9 mouse cellular contexts compared by ENCODE assay signal in genomic region chr5:142327261-142327660, GRCm38 (mm10).
DNase-seq lines count a peak whose midpoint lies in the region; ATAC-seq and TF ChIP-seq lines count a peak whose summit lies in the region.
"Had no signal": no experiment of that assay in that cellular context is flagged by ENCODE, and none has a peak within 500 bp of the region (broad histone marks: within the 10 kb centered on the region; RNA-seq: fewer than 3 reads in every experiment).

No protein-coding gene starts in this region.

- no peaks in the 10 kb centered on the region for H3K36me3 ChIP-seq in hindbrain, embryonic 14.5 days (replicated peaks; ENCODE audit: control insufficient read depth, insufficient read depth)
- no peaks in the 10 kb centered on the region for H3K36me3 ChIP-seq in hindbrain, embryonic 12.5 days
- H3K36me3 ChIP-seq in thymus, adult 2 months (ENCODE audit: control insufficient read depth, insufficient read depth, low read length): no peaks in the 10 kb centered on the region
- H3K36me3 ChIP-seq: embryonic facial prominence, embryonic 13.5 days had no signal

- no peak for ATAC-seq in hindbrain, embryonic 14.5 days (ENCODE audit: low FRiP score)
- ATAC-seq in hindbrain, embryonic 12.5 days (ENCODE audit: low FRiP score): no peak
- peak; percentile 79 for ATAC-seq in megakaryocyte progenitor cell, adult 5-6 weeks (replicated peaks; ENCODE audit: poor library complexity)

- H3K4me1 ChIP-seq in hindbrain, embryonic 14.5 days (replicated peaks; ENCODE audit: control insufficient read depth, insufficient read depth, low read length): no peaks in the 10 kb centered on the region
- peaks cover 6% of the 10 kb centered on the region; the same call in 1 of the 2 replicates for H3K4me1 ChIP-seq in hindbrain, embryonic 12.5 days
- peaks cover 2% of the 10 kb centered on the region; the same call in 1 of the 2 replicates for H3K4me1 ChIP-seq in thymus, adult 2 months (replicated peaks; ENCODE audit: control insufficient read depth, insufficient read depth, low read length)

- DNase-seq in hindbrain, embryonic 14.5 days (ENCODE audit: low spot score): peak; percentile 36
- peak; percentile 49 for DNase-seq in thymus, adult 2 months
- DNase-seq in thymus, adult 18-20 months: no peak
- DNase-seq in cerebellum, postnatal 36 days: peak; percentile 40 to 48
- DNase-seq in urinary bladder, postnatal 14 days (ENCODE audit: low spot score): no peak
- DNase-seq in ovary, postnatal 14 days (ENCODE audit: low spot score): no peak

- H3K27me3 ChIP-seq in hindbrain, embryonic 14.5 days (ENCODE audit: control insufficient read depth, insufficient read depth, low read length): no peaks in the 10 kb centered on the region
- no peaks in the 10 kb centered on the region for H3K27me3 ChIP-seq in hindbrain, embryonic 12.5 days
- no peaks in the 10 kb centered on the region for H3K27me3 ChIP-seq in thymus, adult 2 months (ENCODE audit: control insufficient read depth, insufficient read depth, low read length)
- H3K27me3 ChIP-seq: embryonic facial prominence, embryonic 13.5 days had no signal

- H3K4me2 ChIP-seq in hindbrain, embryonic 14.5 days (replicated peaks): no peak overlapping the region
- no peak overlapping the region for H3K4me2 ChIP-seq in hindbrain, embryonic 12.5 days (replicated peaks)
- H3K4me2 ChIP-seq: embryonic facial prominence, embryonic 13.5 days had no signal

- 0 out of 2 replicates have a peak, but pooled peaks have one; percentile 17 for TF ChIP-seq CTCF in thymus, adult 2 months (IDR thresholded peaks at IDR 0.05; ENCODE audit: borderline replicate concordance, control insufficient read depth, extremely low read depth, insufficient read depth, low read length, poor library complexity)

- H3K27ac ChIP-seq in hindbrain, embryonic 14.5 days: no peak overlapping the region
- H3K27ac ChIP-seq in hindbrain, embryonic 12.5 days: no peak overlapping the region
- no peak overlapping the region for H3K27ac ChIP-seq in thymus, adult 2 months (ENCODE audit: control insufficient read depth, insufficient read depth, low read length)
- H3K27ac ChIP-seq: embryonic facial prominence, embryonic 13.5 days had no signal

- 76% methylated on average over 6 of the region's 6 CpGs for WGBS in hindbrain, embryonic 14.5 days
- 70% methylated on average over 6 of the region's 6 CpGs for WGBS in hindbrain, embryonic 12.5 days
- WGBS in thymus, adult 2 months: 76% methylated on average over 6 of the region's 6 CpGs

- no peak overlapping the region for H3K9ac ChIP-seq in hindbrain, embryonic 14.5 days
- H3K9ac ChIP-seq in hindbrain, embryonic 12.5 days: no peak overlapping the region
- H3K9ac ChIP-seq: embryonic facial prominence, embryonic 13.5 days had no signal

- H3K4me3 ChIP-seq in hindbrain, embryonic 14.5 days (replicated peaks; ENCODE audit: low read length): no peak overlapping the region
- H3K4me3 ChIP-seq in hindbrain, embryonic 12.5 days: no peak overlapping the region
- H3K4me3 ChIP-seq in thymus, adult 2 months (ENCODE audit: control insufficient read depth, insufficient read depth, low read length): no peak overlapping the region
- H3K4me3 ChIP-seq: embryonic facial prominence, embryonic 13.5 days had no signal

- no peaks in the 10 kb centered on the region for H3K9me3 ChIP-seq in hindbrain, embryonic 14.5 days (ENCODE audit: control insufficient read depth, low read length)
- H3K9me3 ChIP-seq in hindbrain, embryonic 12.5 days (replicated peaks): no peaks in the 10 kb centered on the region
- H3K9me3 ChIP-seq: embryonic facial prominence, embryonic 13.5 days had no signal

- no peak for TF ChIP-seq POLR2A in thymus, adult 2 months (IDR thresholded peaks at IDR 0.05; ENCODE audit: control insufficient read depth, extremely low read depth, insufficient read depth, low read length, poor library complexity)

Comparison
In these comparisons a context has a peak if more than half of its experiments do, and no peak if none do; other contexts are left out.
1. DNase-seq: peak in hindbrain, embryonic 14.5 days (single experiment), thymus, adult 2 months (single experiment) and cerebellum, postnatal 36 days (2 of 2); none in thymus, adult 18-20 months (0 of 2), urinary bladder, postnatal 14 days (single experiment) and ovary, postnatal 14 days (single experiment).